ENCODE assay signal across 12 mouse cellular contexts in the genomic region with DNA sequence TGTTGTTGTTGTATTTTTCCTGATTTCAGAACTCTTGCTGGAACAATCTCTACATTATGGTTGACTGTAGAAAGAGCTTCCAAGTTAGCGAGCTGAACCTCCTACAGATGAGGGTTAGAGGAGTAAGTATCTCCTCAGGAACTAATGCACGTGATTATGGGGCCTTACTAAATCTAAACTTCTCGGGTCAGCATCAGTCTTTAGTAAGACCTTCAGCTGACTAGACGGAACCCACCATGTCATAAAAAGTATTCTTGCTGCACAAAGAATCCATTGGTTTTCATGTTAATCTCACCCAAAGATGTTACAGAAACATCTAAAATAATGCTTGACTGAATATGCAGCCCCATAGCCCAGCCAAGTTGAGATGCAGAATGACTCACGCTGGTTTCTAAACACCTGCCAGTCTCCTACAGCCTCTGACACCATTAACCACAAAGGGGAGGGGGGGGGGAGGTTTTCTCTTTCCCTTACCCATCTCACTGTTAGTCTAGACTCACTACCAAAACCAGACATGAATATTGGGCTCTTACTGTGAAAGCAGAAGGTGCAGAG.
DNase-seq lines count a peak whose midpoint lies in the region; ATAC-seq and TF ChIP-seq lines count a peak whose summit lies in the region.
"Had no signal": no experiment of that assay in that cellular context is flagged by ENCODE, and none has a peak within 500 bp of the region (broad histone marks: within the 10 kb centered on the region; RNA-seq: fewer than 3 reads in every experiment).

No protein-coding gene starts in this region.

- no peak for TF ChIP-seq POLR2A in liver, adult 2 months (IDR thresholded peaks at IDR 0.05; ENCODE audit: extremely low read depth, insufficient read depth, low read length)
- TF ChIP-seq POLR2A in bone marrow, adult 2 months (IDR thresholded peaks at IDR 0.05; ENCODE audit: borderline replicate concordance, control insufficient read depth, low read depth, low read length), result no peak

- H3K9me3 ChIP-seq in liver, embryonic 16.5 days (replicated peaks; ENCODE audit: control insufficient read depth, low read length), result no peaks in the 10 kb centered on the region
- no peaks in the 10 kb centered on the region for H3K9me3 ChIP-seq in hindbrain, embryonic 16.5 days (ENCODE audit: control insufficient read depth, low read length)
- H3K9me3 ChIP-seq: heart, embryonic 15.5 days; limb, embryonic 12.5 days had no signal

- H3K4me1 ChIP-seq in liver, adult 2 months (ENCODE audit: control insufficient read depth, insufficient read depth, low read length), result peaks cover 24% of the 10 kb centered on the region
- H3K4me1 ChIP-seq in bone marrow, adult 2 months (ENCODE audit: control insufficient read depth, insufficient read depth, low read length), result peaks cover 13% of the 10 kb centered on the region
- H3K4me1 ChIP-seq in liver, embryonic 16.5 days (ENCODE audit: control insufficient read depth, low read depth, low read length), result peaks cover 26% of the 10 kb centered on the region
- H3K4me1 ChIP-seq in hindbrain, embryonic 16.5 days (ENCODE audit: control insufficient read depth, insufficient read depth, low read depth, low read length), result no peaks in the 10 kb centered on the region

- H3K27ac ChIP-seq in liver, adult 2 months (replicated peaks; ENCODE audit: insufficient read depth, low read depth, low read length), result peak overlapping the region; percentile 30
- peak overlapping the region; percentile 96 for H3K27ac ChIP-seq in bone marrow, adult 2 months (ENCODE audit: control insufficient read depth, insufficient read depth, low read depth, low read length, poor library complexity)
- peak overlapping the region; percentile 58 for H3K27ac ChIP-seq in liver, embryonic 16.5 days (ENCODE audit: low read length)
- H3K27ac ChIP-seq in hindbrain, embryonic 16.5 days (ENCODE audit: low read depth, low read length), result no peak overlapping the region
- H3K27ac ChIP-seq: heart, embryonic 15.5 days; limb, embryonic 12.5 days had no signal

- TF ChIP-seq CTCF in liver, adult 2 months (IDR thresholded peaks at IDR 0.05; ENCODE audit: low read depth, low read length), result no peak
- no peak for TF ChIP-seq CTCF in bone marrow, adult 2 months (IDR thresholded peaks at IDR 0.05; ENCODE audit: control insufficient read depth, insufficient read depth, low read length)

- no peak for DNase-seq in liver, adult 2 months (ENCODE audit: extremely low read depth, low read depth, low spot score)
- no peak for DNase-seq in liver
- peak; percentile 57 for DNase-seq in thymus, postnatal 14 days
- DNase-seq in adrenal gland, adult 18-20 months (ENCODE audit: low spot score in 2 of 2), result no peak
- DNase-seq in gastrocnemius, postnatal 14 days, result no peak
- DNase-seq: cerebellum, adult 2 months had no signal

- no peaks in the 10 kb centered on the region for H3K36me3 ChIP-seq in liver, adult 2 months (ENCODE audit: control insufficient read depth, insufficient read depth, low read length)
- H3K36me3 ChIP-seq in liver, embryonic 16.5 days (ENCODE audit: control insufficient read depth, insufficient read depth), result no peaks in the 10 kb centered on the region
- no peaks in the 10 kb centered on the region for H3K36me3 ChIP-seq in hindbrain, embryonic 16.5 days (ENCODE audit: control insufficient read depth, insufficient read depth, low read length)
- H3K36me3 ChIP-seq: heart, embryonic 15.5 days; limb, embryonic 12.5 days had no signal

- no peak overlapping the region for H3K4me3 ChIP-seq in liver, adult 2 months (ENCODE audit: insufficient read depth, low read depth, low read length)
- H3K4me3 ChIP-seq in bone marrow, adult 2 months (replicated peaks; ENCODE audit: control insufficient read depth, low read depth, low read length), result no peak overlapping the region
- H3K4me3 ChIP-seq in liver, embryonic 16.5 days (ENCODE audit: low read depth, low read length), result no peak overlapping the region
- no peak overlapping the region for H3K4me3 ChIP-seq in hindbrain, embryonic 16.5 days (ENCODE audit: low read length)
- H3K4me3 ChIP-seq: erythroblast, embryonic 14.5 days; heart, embryonic 15.5 days; limb, embryonic 12.5 days had no signal

- H3K4me2 ChIP-seq in liver, embryonic 16.5 days (ENCODE audit: low read depth, low read length), result peak overlapping the region; percentile 28; the same call in 1 of the 2 replicates
- H3K4me2 ChIP-seq in hindbrain, embryonic 16.5 days (ENCODE audit: low read length), result no peak overlapping the region
- H3K4me2 ChIP-seq: heart, embryonic 15.5 days; limb, embryonic 12.5 days had no signal

- no peak for ATAC-seq in liver, embryonic 16.5 days (ENCODE audit: low read depth)
- no peak for ATAC-seq in hindbrain, embryonic 16.5 days

- intact Hi-C loops in gastrocnemius, postnatal 14 days (cut with DNase I; ENCODE audit: low total_unique reads), result no loop called here

- H3K79me2 ChIP-seq in liver, adult 2 months (ENCODE audit: control insufficient read depth, insufficient read depth, low read length), result no peaks in the 10 kb centered on the region

- H3K27me3 ChIP-seq in liver, adult 2 months (ENCODE audit: control insufficient read depth, insufficient read depth, low read length), result no peaks in the 10 kb centered on the region
- H3K27me3 ChIP-seq in liver, embryonic 16.5 days (ENCODE audit: control insufficient read depth, insufficient read depth, low read depth, low read length), result no peaks in the 10 kb centered on the region
- no peaks in the 10 kb centered on the region for H3K27me3 ChIP-seq in hindbrain, embryonic 16.5 days (replicated peaks; ENCODE audit: control insufficient read depth, insufficient read depth, low read length)
- H3K27me3 ChIP-seq: heart, embryonic 15.5 days; limb, embryonic 12.5 days had no signal

- 81% methylated on average over 5 of the region's 5 CpGs for WGBS in liver, adult 2 months
- 28% methylated on average over 5 of the region's 5 CpGs for WGBS in bone marrow, adult 2 months
- 31% methylated on average over 5 of the region's 5 CpGs for WGBS in liver, embryonic 16.5 days (ENCODE audit: insufficient replicate concordance)
- 88% methylated on average over 5 of the region's 5 CpGs for WGBS in hindbrain, embryonic 16.5 days

- no peak overlapping the region for H3K9ac ChIP-seq in liver, adult 2 months (ENCODE audit: low read depth, low read length)
- H3K9ac ChIP-seq in liver, embryonic 16.5 days (ENCODE audit: low read depth, low read length), result no peak overlapping the region; the same call in 1 of the 2 replicates
- H3K9ac ChIP-seq in hindbrain, embryonic 16.5 days (ENCODE audit: low read depth, low read length), result no peak overlapping the region
- H3K9ac ChIP-seq: heart, embryonic 15.5 days; limb, embryonic 12.5 days had no signal
